Mouse (Mus musculus) adrenal gland, postnatal 25 days (tissue): ENCODE measurements at regions not wholly inside any gene's neighbourhood (a gene's known extent, or its start where the extent isn't known, plus 50 kb on each side); places are given as distances from the start of the nearest gene placed in this dataset.

Source experiments
- DNase-seq: peaks from one replicate; pipeline ENCODE4 v3.0.0; 2021; ENCODE audit warnings: mixed read lengths

DNA sequence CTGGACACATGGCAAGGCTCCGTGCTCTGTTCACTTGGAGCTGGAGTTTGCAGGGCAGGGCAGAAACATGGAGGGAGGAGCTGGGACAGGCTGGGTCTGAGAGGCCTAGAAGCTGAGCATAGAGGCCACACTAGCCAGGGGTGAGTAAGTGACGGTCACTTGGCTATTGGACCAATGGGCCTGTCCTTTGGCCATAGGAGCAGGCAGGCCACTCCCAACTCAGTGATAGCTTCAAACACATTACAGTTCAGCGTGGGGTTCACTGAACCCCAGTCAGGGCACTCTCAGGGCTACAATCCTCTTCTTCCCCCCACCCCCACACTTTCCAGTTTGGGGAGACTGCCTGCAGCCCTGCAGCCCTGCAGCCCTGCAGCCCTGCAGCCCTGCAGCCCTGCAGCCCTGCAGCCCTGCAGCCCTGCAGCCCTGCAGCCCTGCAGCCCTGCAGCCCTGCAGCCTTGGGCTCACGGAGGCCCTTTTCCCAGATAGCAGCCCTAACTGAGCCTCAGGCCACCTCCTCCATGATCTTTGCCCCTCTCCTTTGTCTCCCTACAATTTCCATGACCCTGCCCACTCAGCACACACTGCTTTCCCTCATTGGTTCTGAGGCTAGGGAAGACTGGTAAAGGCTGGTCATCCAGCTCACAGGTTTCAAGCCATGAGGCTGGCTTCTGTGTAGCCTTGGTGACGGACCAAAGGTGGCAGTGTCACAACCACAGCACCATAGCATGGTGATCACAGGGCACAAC is 285.3 kb downstream of the Cdh26 start:
- no peak for DNase-seq

DNA sequence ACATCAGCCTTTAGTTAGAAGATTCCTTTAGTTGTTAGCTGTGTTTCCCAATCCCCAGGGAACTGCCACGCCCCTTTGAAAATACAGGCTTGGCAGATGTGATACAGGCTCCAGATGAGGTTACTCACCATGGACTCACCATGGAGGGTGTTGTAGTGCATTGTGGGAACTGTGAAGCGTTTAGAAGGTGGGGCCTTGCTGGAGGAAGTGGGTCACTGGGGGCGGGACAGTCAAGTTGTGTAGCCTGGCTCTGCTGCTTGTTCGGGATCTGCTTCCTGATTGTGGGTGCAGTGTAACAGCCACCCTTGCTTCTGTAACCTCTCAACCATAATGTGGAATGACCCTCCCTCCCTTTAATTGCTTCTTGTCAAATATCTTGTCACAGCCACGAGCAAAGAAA is 287.7 kb downstream of the Cdh26 start:
- no peak for DNase-seq

DNA sequence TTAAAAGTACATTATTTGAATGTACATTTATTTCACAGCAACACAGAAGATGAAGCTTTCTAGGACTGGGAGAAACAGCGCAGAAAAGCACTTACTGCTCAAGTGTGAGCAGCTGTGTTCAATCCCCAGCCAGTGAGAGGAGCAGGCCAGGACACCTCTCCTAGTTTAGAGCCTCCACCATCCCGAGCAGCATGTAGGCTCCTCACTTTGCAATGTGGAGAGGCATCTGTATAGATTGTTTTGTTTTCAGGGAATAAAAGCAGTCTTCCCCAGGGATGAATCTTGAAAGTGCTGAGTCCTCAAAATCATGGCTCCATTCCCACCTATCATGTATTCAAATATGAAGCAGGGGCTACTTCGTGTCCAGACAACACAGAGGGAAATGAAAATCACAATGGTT is 293.1 kb downstream of the Cdh26 start:
- DNase-seq, result no peak

DNA sequence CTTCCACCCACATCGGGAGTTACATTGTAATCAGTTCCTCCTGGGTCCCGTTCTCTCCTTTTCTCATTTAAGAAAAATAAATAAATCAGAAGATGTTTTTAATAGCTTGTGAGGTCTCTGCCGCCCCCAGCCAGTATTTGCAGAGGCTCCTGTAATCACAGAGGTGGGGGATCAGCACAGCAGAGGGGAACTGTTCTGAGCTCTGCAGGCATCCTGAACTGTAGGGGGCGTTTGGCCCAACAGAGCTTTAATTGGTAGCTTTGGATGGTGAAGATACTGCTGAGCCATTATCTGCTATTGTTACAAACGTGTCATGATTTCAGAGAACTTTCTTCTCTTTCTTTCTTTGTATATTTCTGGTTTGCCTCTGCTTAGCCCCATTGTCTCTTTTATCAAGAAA is 293.9 kb downstream of the Cdh26 start:
- no peak for DNase-seq

DNA sequence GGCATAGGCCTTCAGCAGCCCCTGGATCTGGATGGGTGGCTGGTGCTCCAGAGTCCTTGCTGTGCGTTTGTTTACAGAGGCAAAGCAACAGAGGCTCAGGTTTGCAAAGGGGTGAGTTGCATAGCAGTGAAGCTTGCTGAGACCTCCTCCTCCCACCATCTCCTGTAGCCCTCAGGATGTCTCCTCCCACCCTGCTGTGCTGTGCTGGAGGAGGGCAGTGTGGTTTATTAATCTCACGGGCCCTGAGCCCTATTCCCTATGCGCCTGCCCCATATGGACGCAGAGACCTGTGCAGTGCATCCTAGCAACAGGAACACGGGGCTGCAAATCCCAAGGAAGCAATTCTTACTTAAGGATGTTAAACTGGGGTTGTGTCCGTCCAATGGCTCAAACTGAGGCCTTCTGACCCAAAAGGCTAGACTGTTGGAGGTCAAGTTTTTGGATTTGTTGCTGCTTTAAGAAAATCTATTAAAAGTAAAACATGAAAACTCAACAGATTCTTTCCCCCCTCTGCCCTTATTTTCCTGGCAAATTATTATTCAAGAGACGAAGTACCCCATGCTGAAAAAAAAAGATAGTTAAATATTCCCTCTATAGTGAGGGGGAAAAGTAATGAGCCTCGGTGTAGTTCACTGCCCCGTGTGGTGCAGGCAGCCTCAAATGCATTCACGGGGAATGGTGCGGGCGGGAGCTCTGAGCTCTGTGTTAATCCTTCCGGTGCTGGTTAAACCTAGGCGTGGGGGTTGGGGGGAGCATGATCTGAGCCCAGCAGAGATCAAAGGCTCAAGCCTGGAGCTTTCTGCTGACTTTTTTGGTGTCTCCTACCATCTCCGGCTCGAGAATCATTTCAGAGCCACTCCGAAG is 297.8 kb downstream of the Cdh26 start:
- DNase-seq, result no peak

DNA sequence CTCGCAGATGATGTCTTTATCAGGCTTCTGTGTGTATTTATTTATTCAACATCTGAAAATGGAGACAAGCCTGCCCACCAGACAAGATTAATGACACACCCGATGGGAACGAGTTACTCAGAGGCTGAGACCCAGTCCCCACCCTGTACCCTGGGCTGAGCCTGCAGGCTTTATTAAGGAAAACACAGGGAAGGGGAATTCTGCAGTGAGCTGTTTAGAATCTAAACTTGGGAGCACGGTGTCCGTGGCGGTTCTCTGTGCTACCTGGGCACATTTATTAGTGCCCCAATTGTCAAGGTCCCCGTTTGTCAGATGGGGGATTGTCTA is 298.4 kb downstream of the Cdh26 start:
- no peak for DNase-seq

DNA sequence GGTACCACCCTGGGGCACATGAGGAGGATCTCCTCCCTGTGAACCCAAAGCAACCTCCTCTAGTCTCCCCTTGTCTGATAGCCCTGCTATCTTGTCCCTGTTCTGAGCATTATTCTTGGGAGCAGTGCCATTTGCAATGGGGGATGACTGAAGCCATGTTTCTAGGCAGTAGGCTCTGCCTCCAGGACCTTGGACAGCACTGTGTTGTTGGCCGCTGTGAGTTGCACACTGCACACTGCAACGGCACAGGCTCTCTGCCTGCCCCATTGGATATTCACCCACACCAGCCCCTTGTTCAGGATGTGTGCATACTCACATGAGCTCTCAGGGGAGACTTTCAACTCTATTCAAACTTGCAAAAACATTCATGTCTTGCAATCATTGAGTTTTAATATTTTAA is 304.8 kb downstream of the Cdh26 start:
- peak; percentile 14 for DNase-seq

DNA sequence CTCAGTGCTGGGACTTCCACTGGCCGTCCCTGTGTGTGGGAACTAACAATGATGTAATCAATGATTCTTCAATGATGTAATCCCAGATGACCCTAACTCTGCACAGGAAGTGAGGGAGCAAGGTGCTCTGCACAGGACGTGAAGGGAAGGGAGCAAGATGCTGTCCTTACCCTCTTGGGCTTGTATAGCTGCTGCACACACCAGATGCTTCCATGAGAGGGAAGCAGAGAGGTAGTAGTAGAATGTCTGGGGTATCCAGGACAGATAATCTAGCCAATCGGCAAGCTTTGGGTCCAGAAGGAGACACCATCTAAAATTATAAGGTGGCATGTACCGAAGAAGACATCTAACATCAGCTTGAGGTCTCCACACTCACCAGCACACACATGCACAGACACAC is 314.3 kb downstream of the Cdh26 start:
- DNase-seq, result no peak

DNA sequence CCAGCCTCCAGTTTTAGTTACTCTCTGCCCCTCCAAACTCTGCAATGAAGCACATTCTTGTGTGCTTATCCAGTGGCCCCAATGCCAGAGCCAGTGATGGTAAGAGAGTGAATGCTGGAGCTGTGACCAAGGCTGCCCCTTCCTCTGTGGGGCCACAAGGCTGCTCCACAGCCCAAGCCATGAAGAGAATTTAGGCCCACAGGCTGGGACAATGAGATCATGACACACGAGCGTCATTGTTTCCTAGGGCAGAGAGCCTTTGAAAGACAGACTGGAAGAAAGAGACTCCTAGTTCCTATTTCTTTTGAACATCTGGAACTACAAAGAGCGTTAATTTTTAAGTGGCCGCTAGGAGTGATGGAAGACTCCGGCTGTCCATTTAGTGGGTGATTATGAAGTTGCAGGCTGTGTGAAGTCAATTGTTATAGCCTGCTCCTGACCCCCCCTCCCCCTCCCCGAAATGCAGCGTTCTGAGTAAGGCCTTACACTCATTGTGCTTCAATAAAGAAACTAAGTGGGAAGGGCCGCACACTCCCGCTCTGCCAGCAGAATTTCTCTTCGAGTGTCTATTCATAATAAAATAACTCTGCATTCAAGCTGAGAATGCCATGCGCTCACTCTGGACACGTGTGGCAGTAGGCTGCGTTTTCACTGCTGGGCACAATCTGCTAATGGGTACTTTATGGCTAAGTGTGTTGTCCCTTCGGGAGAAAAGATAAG is 315.1 kb downstream of the Cdh26 start:
- no peak for DNase-seq

DNA sequence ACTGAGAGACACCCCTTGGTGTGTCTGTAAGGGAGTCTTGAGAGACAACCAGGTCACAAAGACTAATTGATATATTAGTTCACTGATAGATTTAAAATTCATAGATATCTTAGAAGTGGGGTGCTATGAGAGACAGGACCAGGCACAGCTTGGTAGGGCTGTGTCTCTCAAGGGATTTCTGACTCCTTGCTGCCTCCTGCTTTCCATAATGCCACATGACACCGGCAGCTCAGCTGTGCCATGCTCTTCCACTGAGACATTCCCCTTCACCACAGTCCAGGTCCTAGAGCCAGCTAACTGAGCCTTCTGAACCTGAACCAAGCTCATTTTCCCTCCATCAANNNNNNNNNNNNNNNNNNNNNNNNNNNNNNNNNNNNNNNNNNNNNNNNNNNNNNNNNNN is 320.9 kb downstream of the Cdh26 start:
- DNase-seq, result no peak

DNA sequence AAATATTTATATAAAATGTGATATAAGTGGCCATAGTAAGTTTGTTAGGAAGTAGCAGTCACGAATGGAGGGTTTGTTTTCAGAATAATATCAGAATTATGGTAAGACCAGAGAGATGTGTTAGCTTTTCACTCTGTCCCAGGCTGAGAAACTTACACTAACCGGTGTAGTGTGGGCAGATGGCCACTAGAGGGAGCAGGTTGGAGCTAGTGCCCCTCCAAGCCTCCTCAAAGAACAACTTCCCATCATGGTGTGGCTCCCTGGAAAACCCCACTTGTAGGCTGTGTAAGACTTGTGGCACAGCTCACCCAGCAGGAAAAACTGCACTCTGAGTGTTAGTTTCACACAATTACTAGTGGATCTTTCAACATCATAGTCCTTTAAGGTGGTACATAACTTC is 328.0 kb downstream of the Cdh26 start:
- DNase-seq, result peak; percentile 72

DNA sequence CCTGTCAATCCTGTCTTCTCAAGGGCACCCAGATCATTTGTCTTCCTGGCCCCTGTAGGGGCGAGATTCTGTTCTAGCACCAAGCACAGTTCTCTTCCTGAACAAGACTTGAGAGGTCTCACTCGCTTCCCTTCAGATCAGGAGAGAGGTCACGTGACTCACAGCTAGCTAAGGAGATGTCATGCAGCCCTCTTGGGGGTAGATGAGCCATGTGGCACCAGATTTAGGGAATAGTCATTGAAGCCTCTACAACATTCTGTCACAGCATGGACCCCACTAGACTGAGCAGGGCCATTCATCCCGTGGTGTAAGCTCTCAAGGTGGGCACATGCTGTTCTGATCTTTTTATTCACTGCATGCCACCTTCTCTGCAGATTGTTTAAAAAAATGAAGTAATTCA is 338.2 kb downstream of the Cdh26 start:
- DNase-seq, result no peak

DNA sequence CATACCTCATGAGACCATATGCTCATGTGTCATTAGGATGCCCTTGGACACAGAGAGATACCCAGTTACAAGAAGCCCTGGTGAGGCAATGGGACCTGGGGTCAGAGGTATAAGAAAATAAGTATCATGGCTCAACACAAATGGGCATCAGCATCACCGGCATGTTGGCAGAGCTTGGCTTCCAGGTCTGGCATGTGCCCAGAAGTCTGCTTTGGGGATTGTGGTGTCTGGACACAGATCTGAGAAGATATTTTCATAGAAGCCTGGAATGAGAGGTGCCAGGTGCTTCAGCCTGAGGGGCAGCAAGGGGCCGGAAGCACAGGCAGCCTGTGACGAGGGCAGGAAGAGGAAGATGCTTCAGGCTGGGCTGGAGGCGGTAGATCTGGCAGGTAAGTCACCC is 338.7 kb downstream of the Cdh26 start:
- DNase-seq, result no peak

DNA sequence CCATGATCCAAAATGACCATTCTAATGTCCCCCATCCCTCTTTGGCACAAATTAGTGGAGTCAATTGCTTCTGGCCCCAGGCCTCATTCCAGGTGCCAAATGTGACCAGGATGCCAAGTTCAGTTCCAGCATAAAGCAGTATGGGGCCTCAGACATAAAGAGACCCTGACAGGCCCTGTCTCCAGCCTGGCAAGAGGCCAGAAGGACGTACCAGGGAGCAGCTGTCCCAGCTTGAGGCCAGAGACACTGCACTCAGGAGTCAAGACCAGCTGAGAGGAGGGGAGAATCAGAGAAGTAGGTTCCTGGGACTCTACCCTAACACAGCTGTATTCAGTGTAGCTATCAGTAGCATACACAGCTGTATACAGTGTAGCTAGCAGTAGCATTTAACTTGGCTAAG is 341.1 kb downstream of the Cdh26 start:
- peak; percentile 4 for DNase-seq

DNA sequence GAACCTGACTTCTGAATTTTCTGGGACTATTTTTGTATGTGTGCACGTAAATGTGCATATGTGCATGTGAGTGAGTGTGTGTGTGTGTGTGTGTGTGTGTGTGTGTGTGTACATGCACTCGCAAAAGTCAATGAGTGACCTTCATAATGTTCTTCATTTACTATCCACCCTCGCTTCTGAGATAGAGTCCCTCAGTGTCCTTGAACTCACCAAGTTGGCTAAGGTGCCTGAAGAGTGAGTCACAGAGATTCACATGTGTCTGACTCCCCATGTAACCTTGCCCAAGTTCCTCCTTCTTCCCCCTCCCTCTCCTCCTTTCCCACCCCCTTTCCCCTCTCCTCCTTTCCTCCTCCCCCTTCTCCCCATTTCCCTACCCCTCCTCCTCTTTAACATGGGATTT is 341.6 kb downstream of the Cdh26 start:
- DNase-seq, result peak; percentile 10

DNA sequence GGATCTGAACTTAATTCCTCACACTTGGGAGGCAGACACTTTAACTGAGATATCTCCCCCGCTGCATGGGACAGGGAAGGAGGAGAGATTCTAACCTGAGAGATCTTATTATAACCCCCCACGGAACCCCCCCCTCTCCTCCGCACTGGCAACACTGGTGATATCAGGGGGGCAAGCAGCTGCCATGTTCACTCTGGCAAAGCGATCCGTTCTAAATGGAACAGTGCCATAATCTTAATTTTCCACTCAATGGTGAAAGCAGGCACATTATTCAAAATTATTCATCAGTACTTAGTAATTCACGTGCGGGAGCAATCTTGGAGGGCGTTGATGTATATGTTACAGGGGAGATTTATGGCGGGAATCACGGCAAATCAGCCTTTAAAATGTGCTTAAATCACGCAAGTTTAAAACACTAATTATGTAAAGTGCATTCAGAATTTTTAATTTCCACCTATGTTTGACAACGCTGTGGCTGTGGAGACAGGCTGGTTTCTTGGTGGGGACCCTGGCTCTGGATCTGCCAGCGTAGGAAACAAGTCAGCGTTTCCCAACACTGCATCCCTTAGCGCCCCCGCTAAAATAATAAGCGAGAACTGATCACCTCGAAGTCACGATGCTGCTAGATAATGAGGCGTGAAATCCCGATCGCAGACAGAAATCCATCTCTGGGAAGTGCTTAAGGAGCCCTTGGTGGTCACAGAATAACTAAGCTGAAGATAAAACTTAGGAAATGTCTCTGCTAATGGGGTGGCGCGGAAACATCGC is 354.7 kb downstream of the Cdh26 start:
- DNase-seq, result no peak

DNA sequence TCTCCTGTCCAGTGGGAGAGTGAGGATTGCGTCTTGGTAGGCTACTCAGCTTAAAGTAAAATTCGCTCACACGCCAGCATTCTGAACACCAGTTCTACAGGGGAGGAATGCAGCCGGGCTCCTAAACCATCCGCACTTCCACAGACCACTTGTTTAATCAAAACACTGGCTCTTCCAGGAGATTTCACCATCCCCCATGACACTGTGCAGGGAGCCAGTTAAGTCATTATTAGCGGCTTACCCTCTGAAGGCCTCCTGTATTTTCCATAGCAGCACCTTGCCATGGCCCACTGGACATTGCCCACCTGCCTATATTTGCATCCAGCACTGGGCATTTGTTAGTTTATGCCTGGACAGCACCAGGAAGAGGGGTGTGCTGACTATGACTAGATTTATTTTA is 355.5 kb downstream of the Cdh26 start:
- no peak for DNase-seq

DNA sequence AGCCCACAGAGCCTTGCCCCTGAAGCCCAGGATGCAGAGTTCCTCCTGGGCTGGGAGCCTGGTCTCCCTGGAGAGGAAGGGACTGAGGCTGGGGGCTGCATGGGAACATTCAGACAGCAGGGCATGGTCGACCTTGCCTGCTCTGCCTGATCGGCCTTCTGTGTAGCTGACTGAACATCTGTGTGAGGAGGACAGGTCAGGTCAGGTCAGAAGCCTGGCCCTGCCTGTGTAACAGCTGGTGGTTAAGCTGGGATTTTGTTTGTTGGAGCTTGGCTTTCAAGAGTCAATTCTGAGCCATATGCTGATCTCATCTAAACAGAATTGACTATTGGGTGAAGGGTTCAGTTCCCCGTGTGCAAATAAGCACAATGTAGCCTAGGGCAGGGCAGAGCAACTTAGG is 365.5 kb downstream of the Cdh26 start:
- DNase-seq, result no peak

DNA sequence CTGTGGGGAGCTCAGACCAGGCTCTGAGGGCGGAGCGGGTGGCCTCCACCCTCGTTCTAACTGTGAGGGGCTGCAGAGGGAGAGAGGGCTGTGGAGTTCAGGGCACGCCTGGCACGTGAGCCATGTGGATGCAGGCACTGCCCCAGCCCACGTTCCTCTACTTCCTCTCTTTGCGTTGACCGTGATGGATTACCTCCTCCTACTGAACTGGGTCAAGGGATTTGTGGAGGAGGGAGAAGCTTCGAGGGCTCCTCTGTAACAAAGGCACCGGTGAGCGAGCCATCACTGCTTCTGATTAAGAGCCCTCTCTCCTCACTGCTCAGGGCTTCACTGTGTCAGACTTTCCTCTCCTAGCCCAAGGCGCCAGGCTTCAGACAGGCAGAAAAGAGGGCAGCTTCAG is 371.1 kb downstream of the Cdh26 start:
- DNase-seq, result peak; percentile 21

DNA sequence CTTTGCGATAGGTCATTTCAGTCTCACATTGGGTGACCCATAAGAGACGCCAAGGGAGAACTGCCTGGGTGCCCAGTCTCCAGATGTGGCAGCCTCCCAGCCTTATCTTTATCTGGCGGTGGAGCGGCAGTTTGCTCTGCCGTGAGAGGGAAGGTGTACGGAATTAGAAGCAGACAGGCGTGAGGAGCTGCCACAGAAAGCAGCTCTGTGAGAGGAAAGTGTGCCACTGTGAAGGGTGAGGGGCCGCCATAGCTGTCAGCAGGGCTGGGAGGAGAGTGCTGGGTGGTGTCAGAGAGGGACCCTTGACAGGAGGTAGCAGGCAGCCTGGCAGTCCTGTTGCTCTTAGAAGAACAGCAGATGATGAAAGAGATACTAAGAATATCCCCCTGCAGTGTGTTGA is 375.0 kb downstream of the Cdh26 start:
- no peak for DNase-seq

DNA sequence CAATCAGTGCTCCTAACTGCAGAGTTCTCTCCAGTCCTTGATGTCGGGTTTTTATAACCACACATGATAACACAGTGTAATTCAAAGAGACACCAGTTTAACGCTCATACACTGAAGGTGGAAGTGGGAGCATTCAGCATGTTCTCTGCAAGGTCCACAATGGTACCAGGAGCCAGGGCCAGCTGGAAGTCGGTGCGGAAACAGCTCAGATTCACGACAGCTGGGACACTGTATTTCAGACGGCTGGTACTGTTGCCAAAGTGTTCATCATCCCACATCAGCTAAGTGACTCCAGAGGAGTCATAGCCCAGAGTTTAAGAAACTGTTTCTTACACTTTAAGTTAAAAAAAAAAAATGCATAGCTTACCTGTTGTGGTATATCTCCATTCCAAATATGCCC is 391.2 kb downstream of the Cdh26 start:
- no peak for DNase-seq

DNA sequence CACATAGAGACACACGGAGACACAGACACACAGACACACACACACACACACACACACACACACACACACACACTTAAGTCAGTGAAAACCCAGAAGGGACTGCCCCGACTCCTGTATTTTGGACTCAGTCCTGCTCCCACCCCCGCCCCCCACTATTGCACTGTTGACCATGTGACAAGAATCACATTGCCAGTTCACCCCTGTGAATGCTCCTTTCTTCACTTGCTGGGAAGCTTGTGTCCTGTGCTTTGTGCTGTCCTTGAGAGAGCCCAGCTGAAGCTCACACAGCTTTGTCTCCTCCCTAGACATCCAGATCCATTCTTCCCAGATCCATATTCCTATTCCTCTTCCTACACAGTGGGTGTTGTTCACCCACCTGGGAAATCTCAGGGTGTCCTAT is 400.0 kb downstream of the Cdh26 start:
- no peak for DNase-seq

DNA sequence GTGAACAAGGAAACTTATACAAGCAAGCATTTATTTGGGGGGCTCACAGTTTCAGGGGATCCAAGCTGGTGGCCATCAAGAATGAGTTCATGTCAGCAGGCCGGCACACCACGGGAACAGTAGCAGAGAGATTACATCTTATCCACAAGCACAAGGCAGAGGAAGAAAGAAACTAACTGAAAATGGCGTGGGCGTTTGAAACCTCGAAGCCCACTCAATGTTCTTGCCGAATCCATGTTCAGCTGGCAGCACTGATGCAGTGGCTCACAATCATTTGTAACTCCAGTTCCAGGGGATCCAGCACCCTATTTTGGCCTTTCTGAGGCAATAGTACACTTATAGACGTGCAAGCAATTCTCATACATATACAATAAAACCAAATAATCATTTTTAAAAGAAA is 404.7 kb downstream of the Cdh26 start:
- no peak for DNase-seq
